Mouse (Mus musculus) heart, embryonic 16.5 days (tissue): ENCODE data around the gene Hist1h2ai. TPM values are rescaled to one million over a fixed set of nuclear protein-coding genes. Genes with fewer than 3 reads are reported as not detected.

ENCODE experiments used
- ATAC-seq: fragments of 200-750 bp; cut with Nextera tagmentation; replicated peaks from 2 replicates; pipeline ENCODE4 v1.8.0; 2017; ENCODE audit warnings: moderate number of reproducible peaks; ENCODE audit not compliant: insufficient read depth, low FRiP score; ENCODE audit errors: extremely low read depth
- H3K27ac ChIP-seq: fragments of 300-500 bp; sonication (generic); 2 replicates; pipeline ENCODE4 v1.5.1; 2014; ENCODE audit warnings: mild to moderate bottlenecking, low read length, control low read depth, moderate library complexity
- H3K27me3 ChIP-seq: fragments of 300-500 bp; sonication (generic); 2 replicates; pipeline ENCODE4 v1.6.1; 2014; ENCODE audit warnings: low read length, mixed read lengths; ENCODE audit not compliant: control insufficient read depth, insufficient read depth
- H3K36me3 ChIP-seq: fragments of 300-500 bp; sonication (generic); 2 replicates; pipeline ENCODE4 v1.6.1; 2014; ENCODE audit not compliant: control insufficient read depth, insufficient read depth
- H3K4me1 ChIP-seq: fragments of 300-500 bp; sonication (generic); 2 replicates; pipeline ENCODE4 v1.6.1; 2014; ENCODE audit warnings: low read length, mixed read lengths; ENCODE audit not compliant: control insufficient read depth, insufficient read depth
- H3K4me2 ChIP-seq: fragments of 300-500 bp; sonication (generic); 2 replicates; pipeline ENCODE4 v1.6.1; 2014; ENCODE audit warnings: low read depth, mild to moderate bottlenecking, control low read depth, low read length
- H3K4me3 ChIP-seq: fragments of 300-500 bp; sonication (generic); 2 replicates; pipeline ENCODE4 v1.5.1; 2014; ENCODE audit warnings: mild to moderate bottlenecking, control low read depth, low read length
- H3K9ac ChIP-seq: fragments of 300-500 bp; sonication (generic); 2 replicates; pipeline ENCODE4 v1.6.1; 2014; ENCODE audit warnings: low read length, control low read depth
- H3K9me3 ChIP-seq: fragments of 300-500 bp; sonication (generic); replicated peaks from 2 replicates; pipeline ENCODE4 v1.6.1; 2016; ENCODE audit warnings: low read length; ENCODE audit not compliant: control insufficient read depth
- WGBS: fragments of 180-500 bp; shearing (Covaris S2); extraction: QIAGEN DNeasy Blood & Tissue Kit; methylation state at CpG from one replicate; pipeline ENCODE4 v1.1.7; 2014; 5-methylcytosine and 5-hydroxymethylcytosine counted together
- microRNA-seq: library from miRNA; unstranded; fragments of <30 nt; microRNA quantifications from one replicate; pipeline ENCODE4, GENCODE M21; 2017
- polyA plus RNA-seq: library from polyadenylated mRNA; unstranded; fragments of >200 nt; fragmentation: Nextera tagmentation; extraction: Ambion mirVana; gene quantifications from 2 replicates; pipeline ENCODE4 v1.2.1, GENCODE M21; 2015

Gene Hist1h2ai
- polyA plus RNA-seq, 1 experiment from 2014 or later = 4.3 TPM

DNA sequence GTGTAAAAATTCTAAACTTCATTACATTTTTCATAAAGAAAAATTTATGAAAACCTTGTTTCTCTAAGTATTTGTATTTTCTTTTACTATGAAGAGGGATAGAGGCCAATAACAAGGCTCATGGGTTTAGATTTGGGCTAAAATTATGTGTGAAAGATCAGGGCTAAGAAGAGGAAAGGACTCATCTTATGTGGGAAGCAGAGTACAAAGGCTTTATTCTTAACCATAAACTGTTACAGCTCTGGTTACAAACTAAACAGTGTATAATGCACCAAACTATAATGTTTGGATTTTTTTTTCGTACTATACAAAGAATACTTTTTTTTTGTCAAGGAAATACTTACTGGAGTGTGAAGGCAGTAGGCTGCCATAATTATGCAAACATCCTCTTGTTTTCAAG lies 39.5 kb downstream of the Hist1h2ai start:
- peaks cover 13% of the 10 kb centered on the region for H3K4me1 ChIP-seq
- no peak for ATAC-seq
- peak overlapping the region; percentile 47 for H3K4me2 ChIP-seq
- WGBS = 69% methylated on average over 1 of the region's 1 CpGs
- no peaks in the 10 kb centered on the region for H3K27me3 ChIP-seq
- H3K9ac ChIP-seq = no peak overlapping the region; the same call in 1 of the 2 replicates
- H3K4me3 ChIP-seq = no peak overlapping the region
- no peaks in the 10 kb centered on the region for H3K36me3 ChIP-seq
- no peak overlapping the region for H3K27ac ChIP-seq
- no peaks in the 10 kb centered on the region for H3K9me3 ChIP-seq

Small RNAs within 50 kb of the gene (microRNA-seq; reads per million reads assigned to microRNA genes)
- not detected for gene Gm44357
- gene Gm44367 = not detected
- not detected for gene Gm44454

Other genes starting within 250 kb of the Hist1h2ai start
- 1.5 and 1.7 TPM in 2 replicates for gene Nkapl, start 247.9 kb upstream of the Hist1h2ai start, polyA plus RNA-seq
- gene Zkscan4, start 237.5 kb upstream of the Hist1h2ai start, polyA plus RNA-seq = 1.9 and 2.2 TPM in 2 replicates
- gene Gm10065, start 237.0 kb upstream of the Hist1h2ai start, polyA plus RNA-seq = not detected in 2 replicates
- gene AK157302, start 221.2 kb upstream of the Hist1h2ai start, polyA plus RNA-seq = 0.77 and 4.1 TPM in 2 replicates
- 20.3 and 62.4 TPM in 2 replicates for gene Gm11273, start 215.0 kb upstream of the Hist1h2ai start, polyA plus RNA-seq
- 3.7 and 4.7 TPM in 2 replicates for gene Zkscan8, start 185.3 kb upstream of the Hist1h2ai start, polyA plus RNA-seq
- 0.04 TPM in 1 of 2 replicates, not detected in the other for gene Olfr1366, start 173.6 kb upstream of the Hist1h2ai start, polyA plus RNA-seq
- not detected in 2 replicates for gene Olfr1535, start 156.5 kb upstream of the Hist1h2ai start, polyA plus RNA-seq
- gene Olfr1364, start 134.7 kb upstream of the Hist1h2ai start, polyA plus RNA-seq = not detected in 2 replicates
- not detected in 2 replicates for gene Olfr1362, start 102.4 kb upstream of the Hist1h2ai start, polyA plus RNA-seq
- not detected in 2 replicates for gene Olfr11, start 73.9 kb upstream of the Hist1h2ai start, polyA plus RNA-seq
- gene Olfr1361, start 53.0 kb upstream of the Hist1h2ai start, polyA plus RNA-seq = not detected in 2 replicates
- gene Olfr1360, start 39.0 kb upstream of the Hist1h2ai start, polyA plus RNA-seq = not detected in 2 replicates
- gene Olfr1359, start 18.3 kb upstream of the Hist1h2ai start, polyA plus RNA-seq = not detected in 2 replicates
- gene Hist1h2bl, start 279 bp upstream of the Hist1h2ai start, polyA plus RNA-seq = 0.86 and 1.7 TPM in 2 replicates
- 4.8 and 6.2 TPM in 2 replicates for gene Hist1h3h, start 1.2 kb downstream of the Hist1h2ai start, polyA plus RNA-seq
- 1.8 and 2.4 TPM in 2 replicates for gene Hist1h2bm, start 5.6 kb downstream of the Hist1h2ai start, polyA plus RNA-seq
- gene Hist1h4j, start 18.6 kb downstream of the Hist1h2ai start, polyA plus RNA-seq = 0.51 and 0.67 TPM in 2 replicates
- 1.9 TPM in 1 of 2 replicates, not detected in the other for gene Hist1h4k, start 34.1 kb downstream of the Hist1h2ai start, polyA plus RNA-seq
- gene Hist1h2ak, start 37.4 kb downstream of the Hist1h2ai start, polyA plus RNA-seq = 9.3 and 10.0 TPM in 2 replicates
- gene Hist1h2bn, start 37.7 kb downstream of the Hist1h2ai start, polyA plus RNA-seq = 0.88 and 1.6 TPM in 2 replicates
- gene Hist1h1b, start 64.2 kb downstream of the Hist1h2ai start, polyA plus RNA-seq = 8.6 and 9.8 TPM in 2 replicates
- 50.2 and 54.0 TPM in 2 replicates for gene Hist1h3i, start 66.9 kb downstream of the Hist1h2ai start, polyA plus RNA-seq
- 3.0 and 3.1 TPM in 2 replicates for gene Hist1h2an, start 70.8 kb downstream of the Hist1h2ai start, polyA plus RNA-seq
- 0.34 and 0.52 TPM in 2 replicates for gene Hist1h2bp, start 71.0 kb downstream of the Hist1h2ai start, polyA plus RNA-seq
- gene Hist1h2bq, start 93.8 kb downstream of the Hist1h2ai start, polyA plus RNA-seq = 9.3 and 10.4 TPM in 2 replicates
- gene Hist1h2ao, start 94.0 kb downstream of the Hist1h2ai start, polyA plus RNA-seq = not detected in 2 replicates
- gene Hist1h4m, start 95.3 kb downstream of the Hist1h2ai start, polyA plus RNA-seq = not detected in 2 replicates
- 6.3 and 7.5 TPM in 2 replicates for gene Hist1h4n, start 115.8 kb downstream of the Hist1h2ai start, polyA plus RNA-seq
- gene Hist1h2ap, start 117.1 kb downstream of the Hist1h2ai start, polyA plus RNA-seq = 1,370 and 1,778 TPM in 2 replicates
- 9.6 and 10.5 TPM in 2 replicates for gene Hist1h2br, start 117.3 kb downstream of the Hist1h2ai start, polyA plus RNA-seq
- gene Zfp184, start 228.7 kb downstream of the Hist1h2ai start, polyA plus RNA-seq = 2.9 and 4.7 TPM in 2 replicates